Mouse (Mus musculus) liver, embryonic 15.5 days (tissue): ENCODE results near the gene Capn7. TPM values are rescaled to one million over a fixed set of nuclear protein-coding genes. Genes with fewer than 3 reads are reported as not detected.
A peak's percentile ranks its signal among the peaks of the same experiment; 100 is the strongest.

Experiments
- ATAC-seq: fragments of 200-750 bp; cut with Nextera tagmentation; 2 replicates; pipeline ENCODE4 v1.8.0; 2017; ENCODE audit warnings: moderate number of reproducible peaks, mild to moderate bottlenecking, moderate library complexity; ENCODE audit not compliant: insufficient read depth
- H3K27ac ChIP-seq: fragments of 300-500 bp; sonication (generic); replicated peaks from 2 replicates; pipeline ENCODE4 v1.5.1; 2015; ENCODE audit warnings: mild to moderate bottlenecking, inconsistent platforms
- H3K27me3 ChIP-seq: fragments of 300-500 bp; sonication (generic); 2 replicates; pipeline ENCODE4 v1.6.1; 2015; ENCODE audit warnings: mild to moderate bottlenecking, inconsistent platforms
- H3K36me3 ChIP-seq: fragments of 300-500 bp; sonication (generic); replicated peaks from 2 replicates; pipeline ENCODE4 v1.6.1; 2015; ENCODE audit warnings: moderate library complexity, mild to moderate bottlenecking, inconsistent platforms
- H3K4me1 ChIP-seq: fragments of 300-500 bp; sonication (generic); replicated peaks from 2 replicates; pipeline ENCODE4 v1.6.1; 2015; ENCODE audit warnings: inconsistent platforms
- H3K4me2 ChIP-seq: fragments of 300-500 bp; sonication (generic); 2 replicates; pipeline ENCODE4 v1.6.1; 2015; ENCODE audit warnings: moderate library complexity, mild to moderate bottlenecking, inconsistent platforms
- H3K4me3 ChIP-seq: fragments of 300-500 bp; sonication (generic); replicated peaks from 2 replicates; pipeline ENCODE4 v1.5.1; 2015; ENCODE audit warnings: mild to moderate bottlenecking, inconsistent platforms
- H3K9ac ChIP-seq: fragments of 300-500 bp; sonication (generic); 2 replicates; pipeline ENCODE4 v1.6.1; 2015; ENCODE audit warnings: moderate library complexity, mild to moderate bottlenecking, inconsistent platforms
- H3K9me3 ChIP-seq: fragments of 300-500 bp; sonication (generic); replicated peaks from 2 replicates; pipeline ENCODE4 v1.6.1; 2016; ENCODE audit warnings: inconsistent platforms
- WGBS: fragments of 180-500 bp; shearing (Covaris S2); methylation state at CpG from one replicate; pipeline ENCODE4 v1.1.7; 2015; ENCODE audit warnings: mixed read lengths; ENCODE audit not compliant: insufficient replicate concordance; 5-methylcytosine and 5-hydroxymethylcytosine counted together
- polyA plus RNA-seq: library from polyadenylated mRNA; unstranded; fragments of >200 nt; fragmentation: Nextera tagmentation; extraction: Ambion mirVana; gene quantifications from 2 replicates; pipeline ENCODE4 v1.2.1, GENCODE M21; 2015

The Capn7 gene
- 16.4 and 16.8 TPM in 2 replicates for polyA plus RNA-seq

GRCm38 (mm10) chr14:31336369-31337155 lies at the start of gene Capn7:
Capn7 (plus strand) TSS chr14:31336638.
- peak within 1 kb of the TSS; percentile 81 for H3K4me3 ChIP-seq
- H3K9me3 ChIP-seq = no peaks in the 10 kb centered on the region
- peak within 1 kb of the TSS; percentile 93 for H3K27ac ChIP-seq
- peak within 1 kb of the TSS; percentile 88 for H3K9ac ChIP-seq
- WGBS = under 1% methylated on average over 78 of the region's 78 CpGs
- peak; percentile 97 for ATAC-seq
- peak within 1 kb of the TSS; percentile 78 for H3K4me2 ChIP-seq
- H3K27me3 ChIP-seq = no peaks in the 10 kb centered on the region
- peaks cover 26% of the 10 kb centered on the region for H3K4me1 ChIP-seq
- peaks cover 12% of the 10 kb centered on the region for H3K36me3 ChIP-seq

GRCm38 (mm10) chr14:31313192-31313591 lies 23.2 kb upstream of the Capn7 start:
- H3K4me2 ChIP-seq = no peak overlapping the region
- WGBS = 52% methylated on average over 3 of the region's 3 CpGs
- H3K9ac ChIP-seq = no peak overlapping the region
- no peak for ATAC-seq
- no peaks in the 10 kb centered on the region for H3K36me3 ChIP-seq
- H3K4me3 ChIP-seq = no peak overlapping the region
- no peaks in the 10 kb centered on the region for H3K9me3 ChIP-seq
- H3K4me1 ChIP-seq = peaks cover 19% of the 10 kb centered on the region
- H3K27ac ChIP-seq = no peak overlapping the region
- peaks cover 8% of the 10 kb centered on the region; the same call in 1 of the 2 replicates for H3K27me3 ChIP-seq

GRCm38 (mm10) chr14:31316613-31317012 lies 19.8 kb upstream of the Capn7 start:
- H3K4me2 ChIP-seq = no peak overlapping the region
- H3K9me3 ChIP-seq = no peaks in the 10 kb centered on the region
- H3K4me1 ChIP-seq = peaks cover 27% of the 10 kb centered on the region
- 76% methylated on average over 12 of the region's 12 CpGs for WGBS
- no peak for ATAC-seq
- H3K36me3 ChIP-seq = no peaks in the 10 kb centered on the region
- H3K4me3 ChIP-seq = no peak overlapping the region
- no peak overlapping the region for H3K9ac ChIP-seq
- 0 out of 2 replicates have a peak, but pooled peaks cover 4% of the 10 kb centered on the region for H3K27me3 ChIP-seq
- no peak overlapping the region for H3K27ac ChIP-seq

GRCm38 (mm10) chr14:31317754-31318153 lies 18.7 kb upstream of the Capn7 start:
- 0 out of 2 replicates have a peak, but pooled peaks cover 4% of the 10 kb centered on the region for H3K27me3 ChIP-seq
- H3K4me2 ChIP-seq = peak overlapping the region; percentile 24; the same call in 1 of the 2 replicates
- 48% methylated on average over 3 of the region's 3 CpGs for WGBS
- H3K9ac ChIP-seq = no peak overlapping the region
- no peak overlapping the region for H3K4me3 ChIP-seq
- H3K27ac ChIP-seq = no peak overlapping the region; the same call in 1 of the 2 replicates
- H3K9me3 ChIP-seq = no peaks in the 10 kb centered on the region
- no peaks in the 10 kb centered on the region for H3K36me3 ChIP-seq
- peak; percentile 81 for ATAC-seq
- peaks cover 27% of the 10 kb centered on the region for H3K4me1 ChIP-seq

GRCm38 (mm10) chr14:31319546-31319945 lies 16.9 kb upstream of the Capn7 start:
- Histone ChIP-seq H3K9ac (no peak overlapping the region), H3K4me3 (no peak overlapping the region), H3K4me1 (peaks cover 43% of the 10 kb centered on the region), H3K9me3 (no peaks in the 10 kb centered on the region), H3K4me2 (no peak overlapping the region), H3K27me3 (no peaks in the 10 kb centered on the region), H3K36me3 (no peaks in the 10 kb centered on the region), H3K27ac (no peak overlapping the region)
- no peak for ATAC-seq
- WGBS = 64% methylated on average over 10 of the region's 10 CpGs

- Histone ChIP-seq H3K27ac (no peak overlapping the region), H3K4me3 (no peak overlapping the region), H3K27me3 (no peaks in the 10 kb centered on the region), H3K9me3 (no peaks in the 10 kb centered on the region), H3K4me2 (no peak overlapping the region), H3K9ac (no peak overlapping the region), H3K4me1 (peaks cover 44% of the 10 kb centered on the region), H3K36me3 (no peaks in the 10 kb centered on the region)
- WGBS = 82% methylated on average over 11 of the region's 11 CpGs
- ATAC-seq = no peak
Measured at GRCm38 (mm10) chr14:31321181-31321580, 15.3 kb upstream of the Capn7 start.

- ATAC-seq = no peak
- H3K4me2 ChIP-seq = no peak overlapping the region
- no peaks in the 10 kb centered on the region for H3K36me3 ChIP-seq
- H3K27me3 ChIP-seq = no peaks in the 10 kb centered on the region
- 70% methylated on average over 3 of the region's 3 CpGs for WGBS
- H3K4me3 ChIP-seq = no peak overlapping the region
- peaks cover 36% of the 10 kb centered on the region for H3K4me1 ChIP-seq
- H3K9me3 ChIP-seq = no peaks in the 10 kb centered on the region
- no peak overlapping the region for H3K27ac ChIP-seq
- no peak overlapping the region for H3K9ac ChIP-seq
Measured at GRCm38 (mm10) chr14:31322191-31322590, 14.2 kb upstream of the Capn7 start.

- Histone ChIP-seq H3K4me2 (peak overlapping the region; percentile 77), H3K9ac (peak overlapping the region; percentile 42; the same call in 1 of the 2 replicates), H3K9me3 (no peaks in the 10 kb centered on the region), H3K27me3 (no peaks in the 10 kb centered on the region), H3K27ac (no peak overlapping the region), H3K36me3 (no peaks in the 10 kb centered on the region), H3K4me3 (peak overlapping the region; percentile 50), H3K4me1 (peaks cover 26% of the 10 kb centered on the region)
- 67% methylated on average over 4 of the region's 4 CpGs for WGBS
- ATAC-seq = no peak
Measured at GRCm38 (mm10) chr14:31323189-31323588, 13.2 kb upstream of the Capn7 start.

GRCm38 (mm10) chr14:31323849-31324792 lies 12.3 kb upstream of the Capn7 start, which contains the start of gene Dnah1:
Dnah1 (minus strand) TSS chr14:31323896.
- Histone ChIP-seq H3K4me2 (peak within 1 kb of the TSS; percentile 77), H3K4me1 (peaks cover 17% of the 10 kb centered on the region), H3K4me3 (peak within 1 kb of the TSS; percentile 50), H3K27me3 (no peaks in the 10 kb centered on the region), H3K27ac (peak within 1 kb of the TSS; percentile 58), H3K36me3 (no peaks in the 10 kb centered on the region), H3K9ac (peak within 1 kb of the TSS; percentile 42), H3K9me3 (no peaks in the 10 kb centered on the region)
- peak; percentile 53 for ATAC-seq
- WGBS = 10% methylated on average over 28 of the region's 28 CpGs

- no peak for ATAC-seq
- H3K9me3 ChIP-seq = no peaks in the 10 kb centered on the region
- H3K4me2 ChIP-seq = peak overlapping the region; percentile 77
- H3K36me3 ChIP-seq = no peaks in the 10 kb centered on the region
- no peak overlapping the region for H3K9ac ChIP-seq
- H3K27me3 ChIP-seq = 0 out of 2 replicates have a peak, but pooled peaks cover 4% of the 10 kb centered on the region
- H3K4me3 ChIP-seq = peak overlapping the region; percentile 50; the same call in 1 of the 2 replicates
- H3K4me1 ChIP-seq = peaks cover 17% of the 10 kb centered on the region
- WGBS = 50% methylated on average over 10 of the region's 10 CpGs
- H3K27ac ChIP-seq = peak overlapping the region; percentile 58
Measured at GRCm38 (mm10) chr14:31324851-31325250, 11.6 kb upstream of the Capn7 start.

- Histone ChIP-seq H3K4me1 (peaks cover 17% of the 10 kb centered on the region), H3K4me3 (no peak overlapping the region), H3K9me3 (no peaks in the 10 kb centered on the region), H3K27me3 (peaks cover 5% of the 10 kb centered on the region; the same call in 1 of the 2 replicates), H3K27ac (no peak overlapping the region), H3K4me2 (no peak overlapping the region), H3K36me3 (no peaks in the 10 kb centered on the region), H3K9ac (no peak overlapping the region)
- WGBS = 32% methylated on average over 5 of the region's 5 CpGs
- no peak for ATAC-seq
Measured at GRCm38 (mm10) chr14:31325551-31325950, 10.9 kb upstream of the Capn7 start.
